Mouse (Mus musculus) MEL-GATA-1-ER (cell line): ENCODE results near the gene Batf2.
"Not testable (repeated sequence)": the region's sequence is repeated elsewhere in the genome, so short reads cannot be mapped to it uniquely, and the experiment has no call there.

Experiments used
- DNase-seq: peaks from one replicate; pipeline ENCODE4 v3.0.0-alpha.2; 2012; ENCODE audit warnings: low read depth; ENCODE audit errors: extremely low read depth

Batf2 gene

GRCm38 (mm10) chr19:6140678-6141393, at the start of gene Batf2:
Batf2 (plus strand) TSS chr19:6140983.
- DNase-seq: peak; percentile 89

- no peak for DNase-seq
These were observed 46.7 kb upstream of the Batf2 start, which contains the start of gene AC131692.1 for GRCm38 (mm10) chr19:6094119-6094518. AC131692.1 (plus strand) TSS chr19:6094419.

- DNase-seq: no peak
These were observed 42.9 kb upstream of the Batf2 start for GRCm38 (mm10) chr19:6097847-6098246.

GRCm38 (mm10) chr19:6101186-6101585, 39.6 kb upstream of the Batf2 start:
- DNase-seq: no peak

GRCm38 (mm10) chr19:6102169-6102853, 38.5 kb upstream of the Batf2 start:
- DNase-seq: no peak

- DNase-seq: peak; percentile 72
These were observed 36.3 kb upstream of the Batf2 start for GRCm38 (mm10) chr19:6104476-6104875.

- no peak for DNase-seq
These were observed 35.2 kb upstream of the Batf2 start, which contains the start of gene Naaladl1 for GRCm38 (mm10) chr19:6105586-6105985. Naaladl1 (plus strand) TSS chr19:6105782.

- no peak for DNase-seq
These were observed 27.7 kb upstream of the Batf2 start for GRCm38 (mm10) chr19:6113116-6113515.

GRCm38 (mm10) chr19:6116113-6116850, 24.5 kb upstream of the Batf2 start:
- no peak for DNase-seq

GRCm38 (mm10) chr19:6117346-6117985, 23.3 kb upstream of the Batf2 start:
- DNase-seq: peak; percentile 35

- peak; percentile 94 for DNase-seq
These were observed 22.7 kb upstream of the Batf2 start, which contains the start of gene Sac3d1 for GRCm38 (mm10) chr19:6117986-6118676. Sac3d1 (minus strand) TSS chr19:6118650.

GRCm38 (mm10) chr19:6118677-6119185, 22.1 kb upstream of the Batf2 start:
- DNase-seq: no peak

GRCm38 (mm10) chr19:6121761-6122160, 19.0 kb upstream of the Batf2 start:
- DNase-seq: no peak

GRCm38 (mm10) chr19:6123330-6123729, 17.5 kb upstream of the Batf2 start:
- DNase-seq: no peak

GRCm38 (mm10) chr19:6124898-6125297, 15.9 kb upstream of the Batf2 start:
- no peak for DNase-seq

- DNase-seq: peak; percentile 62
These were observed 14.5 kb upstream of the Batf2 start for GRCm38 (mm10) chr19:6126289-6126688.

- DNase-seq: no peak
These were observed 13.8 kb upstream of the Batf2 start for GRCm38 (mm10) chr19:6126789-6127580.

GRCm38 (mm10) chr19:6127760-6128341, 12.9 kb upstream of the Batf2 start, which contains the start of gene Snx15:
Snx15 (minus strand) TSS chr19:6128304.
- peak; percentile 96 for DNase-seq

GRCm38 (mm10) chr19:6130414-6131128, 10.2 kb upstream of the Batf2 start:
- DNase-seq: not testable (repeated sequence)
